Mouse (Mus musculus) embryonic facial prominence, embryonic 11.5 days (tissue): ENCODE data around the gene Ndufv1. TPM values are rescaled to one million over a fixed set of nuclear protein-coding genes. Genes with fewer than 3 reads are reported as not detected.

Experiments
- ATAC-seq: fragments of 200-750 bp; cut with Nextera tagmentation; replicated peaks from 2 replicates; pipeline ENCODE4 v1.8.0; 2017; ENCODE audit warnings: low read depth; ENCODE audit not compliant: insufficient number of reproducible peaks, low FRiP score, low TSS enrichment
- DNase-seq: peaks from one replicate; pipeline ENCODE4 v3.0.0-alpha.2; 2015; ENCODE audit warnings: low spot score
- H3K27ac ChIP-seq: fragments of 300-500 bp; sonication (generic); replicated peaks from 2 replicates; pipeline ENCODE4 v1.5.1; 2014; ENCODE audit warnings: mild to moderate bottlenecking, low read depth, low read length, control low read depth
- H3K27me3 ChIP-seq: fragments of 300-500 bp; sonication (generic); 2 replicates; pipeline ENCODE4 v1.6.1; 2014; ENCODE audit warnings: mild to moderate bottlenecking, low read length, moderate library complexity, mixed read lengths; ENCODE audit not compliant: control insufficient read depth, insufficient read depth
- H3K36me3 ChIP-seq: fragments of 300-500 bp; sonication (generic); replicated peaks from 2 replicates; pipeline ENCODE4 v1.6.1; 2014; ENCODE audit warnings: low read depth, mild to moderate bottlenecking, low read length, moderate library complexity, mixed read lengths; ENCODE audit not compliant: control insufficient read depth, insufficient read depth
- H3K4me1 ChIP-seq: fragments of 300-500 bp; sonication (generic); 2 replicates; pipeline ENCODE4 v1.6.1; 2014; ENCODE audit warnings: low read length, mixed read lengths; ENCODE audit not compliant: control insufficient read depth, insufficient read depth
- H3K4me2 ChIP-seq: fragments of 300-500 bp; sonication (generic); 2 replicates; pipeline ENCODE4 v1.6.1; 2014; ENCODE audit warnings: low read depth, mild to moderate bottlenecking, control low read depth, low read length, moderate library complexity
- H3K4me3 ChIP-seq: fragments of 300-500 bp; sonication (generic); 2 replicates; pipeline ENCODE4 v1.5.1; 2014; ENCODE audit warnings: low read depth, low read length, control low read depth
- H3K9ac ChIP-seq: fragments of 300-500 bp; sonication (generic); replicated peaks from 2 replicates; pipeline ENCODE4 v1.6.1; 2014; ENCODE audit warnings: mild to moderate bottlenecking, control low read depth, low read length
- H3K9me3 ChIP-seq: fragments of 300-500 bp; sonication (generic); replicated peaks from 2 replicates; pipeline ENCODE4 v1.6.1; 2016; ENCODE audit warnings: mild to moderate bottlenecking, low read length, inconsistent platforms, mixed read lengths; ENCODE audit not compliant: control insufficient read depth
- WGBS: fragments of 180-500 bp; shearing (Covaris S2); extraction: QIAGEN DNeasy Blood & Tissue Kit; methylation state at CpG from one replicate; pipeline ENCODE4 v1.1.7; 2014; 5-methylcytosine and 5-hydroxymethylcytosine counted together
- polyA plus RNA-seq: library from polyadenylated mRNA; unstranded; fragments of >200 nt; fragmentation: Nextera tagmentation; extraction: Ambion mirVana; gene quantifications from 2 replicates; pipeline ENCODE4 v1.2.1, GENCODE M21; 2014

The Ndufv1 gene
- polyA plus RNA-seq, 1 experiment from 2014 or later = 190 TPM

- no peaks in the 10 kb centered on the region for H3K4me1 ChIP-seq
- ATAC-seq (no peak), DNase-seq (no peak)
- H3K4me3 ChIP-seq = no peak overlapping the region
- H3K9me3 ChIP-seq = no peaks in the 10 kb centered on the region
- no peak overlapping the region for H3K4me2 ChIP-seq
- no peaks in the 10 kb centered on the region for H3K36me3 ChIP-seq
- H3K27me3 ChIP-seq = no peaks in the 10 kb centered on the region
- H3K9ac ChIP-seq = no peak overlapping the region
- no peak overlapping the region for H3K27ac ChIP-seq
- 82% methylated on average over 3 of the region's 3 CpGs for WGBS
These were observed 21.0 kb downstream of the Ndufv1 start for GRCm38 (mm10) chr19:3991562-3991961.

GRCm38 (mm10) chr19:3990804-3991203 is 21.8 kb downstream of the Ndufv1 start:
- Histone ChIP-seq H3K27ac (no peak overlapping the region), H3K9ac (no peak overlapping the region), H3K9me3 (no peaks in the 10 kb centered on the region), H3K4me1 (no peaks in the 10 kb centered on the region; the same call in 1 of the 2 replicates), H3K4me3 (no peak overlapping the region), H3K36me3 (no peaks in the 10 kb centered on the region), H3K27me3 (no peaks in the 10 kb centered on the region), H3K4me2 (no peak overlapping the region)
- no peak for DNase-seq
- no peak for ATAC-seq
- WGBS = 66% methylated on average over 6 of the region's 6 CpGs

- Histone ChIP-seq H3K27ac (no peak overlapping the region), H3K4me2 (no peak overlapping the region), H3K9ac (no peak overlapping the region), H3K4me1 (no peaks in the 10 kb centered on the region; the same call in 1 of the 2 replicates), H3K4me3 (no peak overlapping the region), H3K27me3 (no peaks in the 10 kb centered on the region), H3K9me3 (no peaks in the 10 kb centered on the region), H3K36me3 (no peaks in the 10 kb centered on the region)
- DNase-seq = peak; percentile 24
- WGBS = 88% methylated on average over 4 of the region's 4 CpGs
- ATAC-seq = no peak
These were observed 23.9 kb downstream of the Ndufv1 start for GRCm38 (mm10) chr19:3988750-3989149.

- Histone ChIP-seq H3K4me1 (no peaks in the 10 kb centered on the region; the same call in 1 of the 2 replicates), H3K27me3 (no peaks in the 10 kb centered on the region), H3K4me2 (no peak overlapping the region), H3K27ac (no peak overlapping the region), H3K9me3 (no peaks in the 10 kb centered on the region), H3K9ac (no peak overlapping the region), H3K4me3 (no peak overlapping the region), H3K36me3 (no peaks in the 10 kb centered on the region)
- ATAC-seq (no peak), DNase-seq (no peak)
- WGBS = 86% methylated on average over 14 of the region's 14 CpGs
These were observed 24.5 kb downstream of the Ndufv1 start for GRCm38 (mm10) chr19:3988066-3988465.

- DNase-seq (peak; percentile 54), ATAC-seq (no peak)
- H3K36me3 ChIP-seq = no peaks in the 10 kb centered on the region
- no peaks in the 10 kb centered on the region; the same call in 1 of the 2 replicates for H3K4me1 ChIP-seq
- H3K4me2 ChIP-seq = no peak within 1 kb of the TSS; the same call in 1 of the 2 replicates
- H3K27ac ChIP-seq = no peak within 1 kb of the TSS; the same call in 1 of the 2 replicates
- 13% methylated on average over 8 of the region's 8 CpGs for WGBS
- H3K9me3 ChIP-seq = no peaks in the 10 kb centered on the region
- no peak within 1 kb of the TSS for H3K9ac ChIP-seq
- no peaks in the 10 kb centered on the region for H3K27me3 ChIP-seq
- H3K4me3 ChIP-seq = no peak within 1 kb of the TSS
These were observed 26.3 kb downstream of the Ndufv1 start, which contains the start of gene Acy3 for GRCm38 (mm10) chr19:3986334-3986733. Gene Acy3, plus strand, starts transcription at chr19:3986570.

GRCm38 (mm10) chr19:3985261-3985681 is 27.3 kb downstream of the Ndufv1 start:
- no peak overlapping the region for H3K27ac ChIP-seq
- no peaks in the 10 kb centered on the region; the same call in 1 of the 2 replicates for H3K4me1 ChIP-seq
- no peak overlapping the region for H3K4me3 ChIP-seq
- peak; percentile 9 for DNase-seq
- 34% methylated on average over 8 of the region's 8 CpGs for WGBS
- no peak for ATAC-seq
- no peaks in the 10 kb centered on the region for H3K36me3 ChIP-seq
- H3K4me2 ChIP-seq = no peak overlapping the region
- H3K9me3 ChIP-seq = no peaks in the 10 kb centered on the region
- H3K27me3 ChIP-seq = no peaks in the 10 kb centered on the region
- H3K9ac ChIP-seq = no peak overlapping the region

- H3K4me1 ChIP-seq = no peaks in the 10 kb centered on the region; the same call in 1 of the 2 replicates
- no peaks in the 10 kb centered on the region for H3K27me3 ChIP-seq
- no peak for ATAC-seq
- 26% methylated on average over 9 of the region's 9 CpGs for whole genome bisulfite sequencing
- no peak overlapping the region for H3K4me3 ChIP-seq
- 0 out of 2 replicates have a peak overlapping the region, but pooled peaks have one; percentile 2 for H3K9ac ChIP-seq
- H3K4me2 ChIP-seq = no peak overlapping the region
- no peaks in the 10 kb centered on the region for H3K36me3 ChIP-seq
- H3K27ac ChIP-seq = peak overlapping the region; percentile 10; the same call in 1 of the 2 replicates
- H3K9me3 ChIP-seq = no peaks in the 10 kb centered on the region
- DNase-seq = peak; percentile 16
These were observed 28.9 kb downstream of the Ndufv1 start for GRCm38 (mm10) chr19:3983527-3984200.

GRCm38 (mm10) chr19:3980917-3981316 is 31.7 kb downstream of the Ndufv1 start:
- DNase-seq = no peak
- no peak overlapping the region for H3K4me3 ChIP-seq
- H3K36me3 ChIP-seq = no peaks in the 10 kb centered on the region
- no peaks in the 10 kb centered on the region for H3K27me3 ChIP-seq
- no peak overlapping the region for H3K9ac ChIP-seq
- no peak for ATAC-seq
- H3K9me3 ChIP-seq = no peaks in the 10 kb centered on the region
- WGBS = 77% methylated on average over 9 of the region's 9 CpGs
- no peak overlapping the region for H3K27ac ChIP-seq
- no peaks in the 10 kb centered on the region; the same call in 1 of the 2 replicates for H3K4me1 ChIP-seq
- no peak overlapping the region for H3K4me2 ChIP-seq
